Mouse (Mus musculus): ENCODE data around the gene Dcxr. TPM values are rescaled to one million over a fixed set of nuclear protein-coding genes. Genes with fewer than 3 reads are reported as not detected.
"Not testable (repeated sequence)": the region's sequence is repeated elsewhere in the genome, so short reads cannot be mapped to it uniquely, and the experiment has no call there.

Dcxr gene
- polyA plus RNA-seq, 1 experiment from 2014 or later, result 13.0 TPM

- H3K4me2 ChIP-seq, result no peak overlapping the region
- H3K9me3 ChIP-seq, result no peaks in the 10 kb centered on the region
- H3K4me1 ChIP-seq (replicated peaks), result no peaks in the 10 kb centered on the region; the same call in 1 of the 2 replicates
- peaks cover 79% of the 10 kb centered on the region for H3K36me3 ChIP-seq
- no peak overlapping the region for H3K27ac ChIP-seq (replicated peaks)
- no peaks in the 10 kb centered on the region for H3K27me3 ChIP-seq
- H3K4me3 ChIP-seq, result no peak overlapping the region
- WGBS, result 96% methylated on average over 5 of the region's 5 CpGs
- no peak for ATAC-seq (ENCODE audit: low read depth)
- H3K9ac ChIP-seq, result no peak overlapping the region; the same call in 1 of the 2 replicates
Measured at GRCm38 (mm10) chr11:120682683-120683082, 44.4 kb downstream of the Dcxr start.

GRCm38 (mm10) chr11:120679909-120680308, 47.2 kb downstream of the Dcxr start:
- H3K36me3 ChIP-seq, result peaks cover 77% of the 10 kb centered on the region
- H3K4me2 ChIP-seq, result no peak overlapping the region
- no peaks in the 10 kb centered on the region for H3K9me3 ChIP-seq
- no peaks in the 10 kb centered on the region for H3K27me3 ChIP-seq
- no peak overlapping the region for H3K4me3 ChIP-seq
- H3K4me1 ChIP-seq (replicated peaks), result peaks cover 7% of the 10 kb centered on the region
- no peak overlapping the region for H3K9ac ChIP-seq
- ATAC-seq (ENCODE audit: low read depth), result no peak
- 88% methylated on average over 3 of the region's 3 CpGs for WGBS
- H3K27ac ChIP-seq (replicated peaks), result no peak overlapping the region

GRCm38 (mm10) chr11:120676951-120677350, 50.1 kb downstream of the Dcxr start:
- Histone ChIP-seq H3K27me3 (no peaks in the 10 kb centered on the region), H3K36me3 (peaks cover 60% of the 10 kb centered on the region), H3K4me1 (replicated peaks) (peaks cover 23% of the 10 kb centered on the region), H3K9me3 (no peaks in the 10 kb centered on the region), H3K4me3 (no peak overlapping the region), H3K4me2 (no peak overlapping the region), H3K27ac (replicated peaks) (no peak overlapping the region), H3K9ac (no peak overlapping the region)
- no peak for ATAC-seq (ENCODE audit: low read depth)
- WGBS, result 92% methylated on average over 4 of the region's 4 CpGs

GRCm38 (mm10) chr11:120675875-120676274, 51.2 kb downstream of the Dcxr start:
- not testable (repeated sequence) for H3K9ac ChIP-seq; H3K9me3 ChIP-seq; ATAC-seq (ENCODE audit: low read depth); H3K27ac ChIP-seq (replicated peaks); H3K4me2 ChIP-seq; H3K27me3 ChIP-seq; H3K4me3 ChIP-seq
- Histone ChIP-seq H3K4me1 (replicated peaks) (peaks cover 23% of the 10 kb centered on the region), H3K36me3 (peaks cover 51% of the 10 kb centered on the region)
- 86% methylated on average over 4 of the region's 5 CpGs for WGBS

Other genes starting within 250 kb of the Dcxr start
- gene Mrpl12, start 242.7 kb downstream of the Dcxr start, polyA plus RNA-seq (2015; fragmentation: Nextera tagmentation; extraction: Ambion mirVana), result 123 and 124 TPM in 2 replicates
- 29.3 and 31.1 TPM in 2 replicates for gene Slc25a10, start 235.4 kb downstream of the Dcxr start, polyA plus RNA-seq (2015; fragmentation: Nextera tagmentation; extraction: Ambion mirVana)
- gene Gcgr, start 196.6 kb downstream of the Dcxr start, polyA plus RNA-seq (2015; fragmentation: Nextera tagmentation; extraction: Ambion mirVana), result 0.20 and 0.28 TPM in 2 replicates
- gene Mcrip1, start 177.6 kb downstream of the Dcxr start, polyA plus RNA-seq (2015; fragmentation: Nextera tagmentation; extraction: Ambion mirVana), result 201 and 236 TPM in 2 replicates
- not detected in 2 replicates for gene Ppp1r27, start 176.1 kb downstream of the Dcxr start, polyA plus RNA-seq (2015; fragmentation: Nextera tagmentation; extraction: Ambion mirVana)
- 329 and 382 TPM in 2 replicates for gene P4hb, start 154.0 kb downstream of the Dcxr start, polyA plus RNA-seq (2015; fragmentation: Nextera tagmentation; extraction: Ambion mirVana)
- gene Arhgdia, start 145.7 kb downstream of the Dcxr start, polyA plus RNA-seq (2015; fragmentation: Nextera tagmentation; extraction: Ambion mirVana), result 529 and 543 TPM in 2 replicates
- gene Alyref, start 128.9 kb downstream of the Dcxr start, polyA plus RNA-seq (2015; fragmentation: Nextera tagmentation; extraction: Ambion mirVana), result 292 and 326 TPM in 2 replicates
- 175 and 192 TPM in 2 replicates for gene Anapc11, start 128.9 kb downstream of the Dcxr start, polyA plus RNA-seq (2015; fragmentation: Nextera tagmentation; extraction: Ambion mirVana)
- 0.81 TPM in 1 of 2 replicates, not detected in the other for gene Npb, start 118.8 kb downstream of the Dcxr start, polyA plus RNA-seq (2015; fragmentation: Nextera tagmentation; extraction: Ambion mirVana)
- gene Pcyt2, start 109.3 kb downstream of the Dcxr start, polyA plus RNA-seq (2015; fragmentation: Nextera tagmentation; extraction: Ambion mirVana), result 167 and 175 TPM in 2 replicates
- 52.0 and 55.2 TPM in 2 replicates for gene Sirt7, start 102.0 kb downstream of the Dcxr start, polyA plus RNA-seq (2015; fragmentation: Nextera tagmentation; extraction: Ambion mirVana)
- gene Mafg, start 93.7 kb downstream of the Dcxr start, polyA plus RNA-seq (2015; fragmentation: Nextera tagmentation; extraction: Ambion mirVana), result 35.5 and 36.0 TPM in 2 replicates
- gene Pycr1, start 83.5 kb downstream of the Dcxr start, polyA plus RNA-seq (2015; fragmentation: Nextera tagmentation; extraction: Ambion mirVana), result 24.7 and 24.8 TPM in 2 replicates
- gene Myadml2, start 79.1 kb downstream of the Dcxr start, polyA plus RNA-seq (2015; fragmentation: Nextera tagmentation; extraction: Ambion mirVana), result 0.66 and 1.7 TPM in 2 replicates
- 2.5 and 2.7 TPM in 2 replicates for gene Notum, start 66.1 kb downstream of the Dcxr start, polyA plus RNA-seq (2015; fragmentation: Nextera tagmentation; extraction: Ambion mirVana)
- gene Aspscr1, start 54.3 kb downstream of the Dcxr start, polyA plus RNA-seq (2015; fragmentation: Nextera tagmentation; extraction: Ambion mirVana), result 131 and 141 TPM in 2 replicates
- gene Cenpx, start 13.5 kb downstream of the Dcxr start, polyA plus RNA-seq (2015; fragmentation: Nextera tagmentation; extraction: Ambion mirVana), result 91.2 and 101 TPM in 2 replicates
- gene Lrrc45, start 13.4 kb downstream of the Dcxr start, polyA plus RNA-seq (2015; fragmentation: Nextera tagmentation; extraction: Ambion mirVana), result 64.4 and 66.0 TPM in 2 replicates
- 235 and 267 TPM in 2 replicates for gene Rac3, start 5.8 kb downstream of the Dcxr start, polyA plus RNA-seq (2015; fragmentation: Nextera tagmentation; extraction: Ambion mirVana)
- gene Cbr2, start 4.8 kb upstream of the Dcxr start, polyA plus RNA-seq (2015; fragmentation: Nextera tagmentation; extraction: Ambion mirVana), result 0.99 and 1.2 TPM in 2 replicates
- 2.4 and 2.5 TPM in 2 replicates for gene Hmga1b, start 35.5 kb upstream of the Dcxr start, polyA plus RNA-seq (2015; fragmentation: Nextera tagmentation; extraction: Ambion mirVana)
- 89.7 and 105 TPM in 2 replicates for gene Rfng, start 56.9 kb upstream of the Dcxr start, polyA plus RNA-seq (2015; fragmentation: Nextera tagmentation; extraction: Ambion mirVana)
- gene Gps1, start 57.0 kb upstream of the Dcxr start, polyA plus RNA-seq (2015; fragmentation: Nextera tagmentation; extraction: Ambion mirVana), result 243 and 255 TPM in 2 replicates
- 39.8 and 49.0 TPM in 2 replicates for gene Dus1l, start 69.1 kb upstream of the Dcxr start, polyA plus RNA-seq (2015; fragmentation: Nextera tagmentation; extraction: Ambion mirVana)
- 63.8 and 67.4 TPM in 2 replicates for gene Fasn, start 97.3 kb upstream of the Dcxr start, polyA plus RNA-seq (2015; fragmentation: Nextera tagmentation; extraction: Ambion mirVana)
- gene Ccdc57, start 205.6 kb upstream of the Dcxr start, polyA plus RNA-seq (2015; fragmentation: Nextera tagmentation; extraction: Ambion mirVana), result 3.9 and 4.2 TPM in 2 replicates
- gene Slc16a3, start 221.2 kb upstream of the Dcxr start, polyA plus RNA-seq (2015; fragmentation: Nextera tagmentation; extraction: Ambion mirVana), result 12.7 and 16.8 TPM in 2 replicates